Mouse (Mus musculus): ENCODE results near the gene Thsd1.

Thsd1 gene

DNA sequence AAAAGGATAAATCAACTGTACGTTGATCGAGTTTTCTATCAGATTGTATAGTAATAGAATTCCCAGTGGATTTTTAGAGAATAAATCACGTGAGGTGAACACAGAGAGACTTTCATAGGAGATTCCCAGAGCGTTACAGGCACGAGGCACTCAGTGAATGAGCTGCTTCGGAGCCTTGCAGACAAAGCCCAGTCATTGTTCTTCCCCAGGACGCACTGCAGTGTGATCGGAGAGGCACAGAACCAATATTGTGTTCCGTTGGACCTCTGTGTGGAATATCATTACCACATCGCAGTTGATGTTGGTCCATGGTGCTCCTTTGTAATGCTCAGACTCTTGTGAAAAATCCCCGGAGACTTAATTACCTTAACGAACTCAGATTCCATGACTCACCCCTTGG is 20.8 kb downstream of the Thsd1 start:
- no peak for DNase-seq (ENCODE audit: low read depth, low spot score)
- Histone ChIP-seq H3K36me3 (ENCODE audit: control insufficient read depth, insufficient read depth, low read length, poor library complexity, severe bottlenecking) (no peaks in the 10 kb centered on the region), H3K27me3 (ENCODE audit: control insufficient read depth, insufficient read depth, low read length, poor library complexity, severe bottlenecking) (no peaks in the 10 kb centered on the region)

GRCm38 (mm10) chr8:22249080-22249479 is 22.0 kb downstream of the Thsd1 start:
- no peak for DNase-seq (ENCODE audit: low read depth, low spot score)
- no peaks in the 10 kb centered on the region for H3K36me3 ChIP-seq (ENCODE audit: control insufficient read depth, insufficient read depth, low read length, poor library complexity, severe bottlenecking)
- no peaks in the 10 kb centered on the region for H3K27me3 ChIP-seq (ENCODE audit: control insufficient read depth, insufficient read depth, low read length, poor library complexity, severe bottlenecking)

GRCm38 (mm10) chr8:22258946-22259450 is 31.9 kb downstream of the Thsd1 start:
- no peak for DNase-seq (ENCODE audit: low read depth, low spot score)
- no peaks in the 10 kb centered on the region for H3K27me3 ChIP-seq (ENCODE audit: control insufficient read depth, insufficient read depth, low read length, poor library complexity, severe bottlenecking)
- H3K36me3 ChIP-seq (ENCODE audit: control insufficient read depth, insufficient read depth, low read length, poor library complexity, severe bottlenecking): no peaks in the 10 kb centered on the region

GRCm38 (mm10) chr8:22259531-22259930 is 32.4 kb downstream of the Thsd1 start:
- DNase-seq (ENCODE audit: low read depth, low spot score): no peak
- no peaks in the 10 kb centered on the region for H3K27me3 ChIP-seq (ENCODE audit: control insufficient read depth, insufficient read depth, low read length, poor library complexity, severe bottlenecking)
- H3K36me3 ChIP-seq (ENCODE audit: control insufficient read depth, insufficient read depth, low read length, poor library complexity, severe bottlenecking): no peaks in the 10 kb centered on the region

DNA sequence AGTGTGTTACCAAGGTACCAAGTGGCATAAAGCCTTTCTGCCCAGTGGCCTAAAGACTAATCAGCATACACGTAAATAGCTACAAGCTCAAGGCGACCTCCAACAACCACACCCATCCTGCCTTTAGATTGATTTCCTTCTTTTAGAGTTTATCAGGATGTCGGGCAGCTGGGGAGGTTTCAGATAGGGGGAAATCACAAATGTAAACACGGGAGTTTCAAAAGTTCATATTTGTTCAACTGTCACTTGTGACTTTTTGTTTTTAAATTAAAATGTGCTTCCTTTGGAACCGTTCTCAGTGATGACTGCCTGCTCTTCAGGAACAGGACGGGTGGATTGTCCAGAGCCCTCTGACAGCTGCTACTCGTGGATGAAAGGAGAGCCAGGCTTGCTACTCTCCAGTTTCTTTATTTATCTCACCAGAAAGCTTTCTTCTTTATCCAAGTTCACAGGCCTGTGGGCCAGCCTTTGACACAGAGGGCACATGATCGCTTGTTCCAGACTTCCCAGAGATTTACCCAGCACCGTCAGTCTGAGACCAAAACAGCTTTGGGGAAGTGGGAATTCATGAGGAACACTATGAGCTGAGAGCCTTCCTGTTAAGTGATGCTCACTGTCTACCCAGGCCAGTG is 33.1 kb downstream of the Thsd1 start:
- Histone ChIP-seq H3K36me3 (ENCODE audit: control insufficient read depth, insufficient read depth, low read length, poor library complexity, severe bottlenecking) (no peaks in the 10 kb centered on the region), H3K27me3 (ENCODE audit: control insufficient read depth, insufficient read depth, low read length, poor library complexity, severe bottlenecking) (no peaks in the 10 kb centered on the region)
- no peak for DNase-seq (ENCODE audit: low read depth, low spot score)

GRCm38 (mm10) chr8:22262267-22262666 is 35.2 kb downstream of the Thsd1 start:
- DNase-seq (ENCODE audit: low read depth, low spot score): no peak
- H3K36me3 ChIP-seq (ENCODE audit: control insufficient read depth, insufficient read depth, low read length, poor library complexity, severe bottlenecking): no peaks in the 10 kb centered on the region
- no peaks in the 10 kb centered on the region for H3K27me3 ChIP-seq (ENCODE audit: control insufficient read depth, insufficient read depth, low read length, poor library complexity, severe bottlenecking)

GRCm38 (mm10) chr8:22264292-22264691 is 37.2 kb downstream of the Thsd1 start:
- Histone ChIP-seq H3K27me3 (ENCODE audit: control insufficient read depth, insufficient read depth, low read length, poor library complexity, severe bottlenecking) (no peaks in the 10 kb centered on the region), H3K36me3 (ENCODE audit: control insufficient read depth, insufficient read depth, low read length, poor library complexity, severe bottlenecking) (no peaks in the 10 kb centered on the region)
- DNase-seq (ENCODE audit: low read depth, low spot score): no peak

GRCm38 (mm10) chr8:22264787-22265186 is 37.7 kb downstream of the Thsd1 start:
- no peak for DNase-seq (ENCODE audit: low read depth, low spot score)
- Histone ChIP-seq H3K27me3 (ENCODE audit: control insufficient read depth, insufficient read depth, low read length, poor library complexity, severe bottlenecking) (no peaks in the 10 kb centered on the region), H3K36me3 (ENCODE audit: control insufficient read depth, insufficient read depth, low read length, poor library complexity, severe bottlenecking) (no peaks in the 10 kb centered on the region)

- Histone ChIP-seq H3K27me3 (ENCODE audit: control insufficient read depth, insufficient read depth, low read length, poor library complexity, severe bottlenecking) (no peaks in the 10 kb centered on the region), H3K36me3 (ENCODE audit: control insufficient read depth, insufficient read depth, low read length, poor library complexity, severe bottlenecking) (no peaks in the 10 kb centered on the region)
- DNase-seq (ENCODE audit: low read depth, low spot score): no peak
Observed at GRCm38 (mm10) chr8:22265194-22265593, 38.1 kb downstream of the Thsd1 start.

GRCm38 (mm10) chr8:22266809-22267208 is 39.7 kb downstream of the Thsd1 start:
- Histone ChIP-seq H3K27me3 (ENCODE audit: control insufficient read depth, insufficient read depth, low read length, poor library complexity, severe bottlenecking) (no peaks in the 10 kb centered on the region), H3K36me3 (ENCODE audit: control insufficient read depth, insufficient read depth, low read length, poor library complexity, severe bottlenecking) (no peaks in the 10 kb centered on the region)
- no peak for DNase-seq (ENCODE audit: low read depth, low spot score)

- no peaks in the 10 kb centered on the region for H3K36me3 ChIP-seq (ENCODE audit: control insufficient read depth, insufficient read depth, low read length, poor library complexity, severe bottlenecking)
- no peak for DNase-seq (ENCODE audit: low read depth, low spot score)
Observed at GRCm38 (mm10) chr8:22273142-22273541, 46.0 kb downstream of the Thsd1 start.

GRCm38 (mm10) chr8:22274641-22275040 is 47.5 kb downstream of the Thsd1 start:
- DNase-seq (ENCODE audit: low read depth, low spot score): no peak
- no peaks in the 10 kb centered on the region for H3K36me3 ChIP-seq (ENCODE audit: control insufficient read depth, insufficient read depth, low read length, poor library complexity, severe bottlenecking)
- no peaks in the 10 kb centered on the region for H3K27me3 ChIP-seq (ENCODE audit: control insufficient read depth, insufficient read depth, low read length, poor library complexity, severe bottlenecking)

More at GRCm38 (mm10) chr8:22273142-22273541, 46.0 kb downstream of the Thsd1 start:
- no peaks in the 10 kb centered on the region for H3K27me3 ChIP-seq (ENCODE audit: control insufficient read depth, insufficient read depth, low read length, poor library complexity, severe bottlenecking)

DNA sequence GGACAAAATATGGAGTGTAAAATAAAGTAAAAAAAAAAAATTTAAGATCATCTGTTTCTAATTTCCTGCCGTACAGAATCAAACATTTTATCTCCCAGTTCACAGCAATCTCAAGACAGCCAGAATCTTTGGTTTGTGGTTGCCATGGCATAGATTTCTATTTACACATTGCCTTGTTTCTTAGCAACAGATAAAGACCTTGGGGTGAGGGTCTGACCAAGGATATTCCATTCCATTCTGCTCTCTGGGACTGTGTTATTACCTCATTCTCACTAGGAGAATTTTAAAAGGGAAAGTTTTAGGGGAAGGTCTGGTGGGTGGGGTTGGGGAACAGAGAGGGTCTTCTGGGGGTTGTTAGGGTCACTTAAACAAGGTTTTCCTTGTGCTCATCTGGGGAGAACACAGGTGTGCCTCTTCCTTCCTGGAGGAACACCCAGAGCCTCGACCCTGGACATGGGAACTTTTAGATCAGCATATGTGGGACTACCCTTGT is 55.9 kb downstream of the Thsd1 start, which contains the start of gene Tpte:
TSS of gene Tpte (plus strand) at position 443 of the 493 bp plus-strand sequence.
- Histone ChIP-seq H3K36me3 (ENCODE audit: control insufficient read depth, insufficient read depth, low read length, poor library complexity, severe bottlenecking) (no peaks in the 10 kb centered on the region), H3K27me3 (ENCODE audit: control insufficient read depth, insufficient read depth, low read length, poor library complexity, severe bottlenecking) (no peaks in the 10 kb centered on the region)
- DNase-seq (ENCODE audit: low read depth, low spot score): no peak

GRCm38 (mm10) chr8:22302326-22302725 is 75.2 kb downstream of the Thsd1 start:
- DNase-seq (ENCODE audit: low read depth, low spot score): no peak
- no peaks in the 10 kb centered on the region for H3K36me3 ChIP-seq (ENCODE audit: control insufficient read depth, insufficient read depth, low read length, poor library complexity, severe bottlenecking)

GRCm38 (mm10) chr8:22302896-22303306 is 75.8 kb downstream of the Thsd1 start:
- no peaks in the 10 kb centered on the region for H3K36me3 ChIP-seq (ENCODE audit: control insufficient read depth, insufficient read depth, low read length, poor library complexity, severe bottlenecking)
- DNase-seq (ENCODE audit: low read depth, low spot score): no peak

More at GRCm38 (mm10) chr8:22302326-22302725, 75.2 kb downstream of the Thsd1 start:
- H3K27me3 ChIP-seq (ENCODE audit: control insufficient read depth, insufficient read depth, low read length, poor library complexity, severe bottlenecking): no peaks in the 10 kb centered on the region

More at GRCm38 (mm10) chr8:22302896-22303306, 75.8 kb downstream of the Thsd1 start:
- H3K27me3 ChIP-seq (ENCODE audit: control insufficient read depth, insufficient read depth, low read length, poor library complexity, severe bottlenecking): no peaks in the 10 kb centered on the region

All from splenic B cell, adult 2 months (primary cell).